Mouse (Mus musculus): ENCODE measurements at regions not wholly inside any gene's neighbourhood (a gene's known extent, or its start where the extent isn't known, plus 50 kb on each side); places are given as distances from the start of the nearest gene placed in this dataset.

DNA sequence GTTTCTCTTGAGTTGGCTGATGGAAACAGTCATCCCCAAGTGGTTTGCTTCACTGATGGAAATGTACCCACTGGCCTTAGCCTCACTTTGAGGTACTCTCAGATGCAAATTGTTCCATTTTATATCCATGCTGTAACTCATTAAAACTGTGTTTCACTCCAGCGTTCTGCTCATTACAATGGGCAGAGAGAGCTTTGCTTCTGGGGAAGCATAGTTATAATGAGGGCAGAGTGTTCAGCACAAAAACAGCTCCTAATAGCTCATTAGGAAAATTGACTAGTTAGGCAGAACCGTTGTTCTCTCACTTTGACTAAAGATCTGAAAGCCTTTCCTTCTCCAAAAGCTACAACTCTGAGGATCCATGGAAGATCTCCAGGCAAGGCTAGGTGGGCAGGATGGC is 771.2 kb downstream of the Ntrk3 start:
- no peak for TF ChIP-seq CTCF (IDR thresholded peaks at IDR 0.05; ENCODE audit: low read depth)
- no peak for TF ChIP-seq EP300 (IDR thresholded peaks at IDR 0.05; ENCODE audit: low read depth)

All from heart, postnatal 0 days (tissue).